Mouse (Mus musculus) lung, embryonic 16.5 days (tissue): ENCODE measurements around the gene Eif5b. TPM values are rescaled to one million over a fixed set of nuclear protein-coding genes. Genes with fewer than 3 reads are reported as not detected.

Experiments used
- ATAC-seq: fragments of 200-750 bp; cut with Nextera tagmentation; 2 replicates; pipeline ENCODE4 v1.8.0; 2017; ENCODE audit warnings: low read depth, mild to moderate bottlenecking, moderate library complexity
- H3K27ac ChIP-seq: fragments of 300-500 bp; sonication (generic); 2 replicates; pipeline ENCODE4 v1.5.1; 2014; ENCODE audit warnings: mild to moderate bottlenecking, control low read depth, low read length
- H3K27me3 ChIP-seq: fragments of 300-500 bp; sonication (generic); 2 replicates; pipeline ENCODE4 v1.6.1; 2014; ENCODE audit warnings: low read depth, low read length, mixed read lengths; ENCODE audit not compliant: control insufficient read depth, insufficient read depth
- H3K36me3 ChIP-seq: fragments of 300-500 bp; sonication (generic); 2 replicates; pipeline ENCODE4 v1.6.1; 2014; ENCODE audit warnings: low read length; ENCODE audit not compliant: control insufficient read depth, insufficient read depth
- H3K4me1 ChIP-seq: fragments of 300-500 bp; sonication (generic); replicated peaks from 2 replicates; pipeline ENCODE4 v1.6.1; 2014; ENCODE audit warnings: low read length, mixed read lengths; ENCODE audit not compliant: control insufficient read depth, insufficient read depth
- H3K4me2 ChIP-seq: fragments of 300-500 bp; sonication (generic); 2 replicates; pipeline ENCODE4 v1.6.1; 2014; ENCODE audit warnings: low read depth, low read length, control low read depth
- H3K4me3 ChIP-seq: fragments of 300-500 bp; sonication (generic); 2 replicates; pipeline ENCODE4 v1.5.1; 2014; ENCODE audit warnings: mild to moderate bottlenecking, low read length, control low read depth
- H3K9ac ChIP-seq: fragments of 300-500 bp; sonication (generic); 2 replicates; pipeline ENCODE4 v1.6.1; 2014; ENCODE audit warnings: low read length, control low read depth
- H3K9me3 ChIP-seq: fragments of 300-500 bp; sonication (generic); 2 replicates; pipeline ENCODE4 v1.6.1; 2016; ENCODE audit warnings: low read length; ENCODE audit not compliant: control insufficient read depth
- WGBS: fragments of 180-500 bp; shearing (Covaris S2); extraction: QIAGEN DNeasy Blood & Tissue Kit; methylation state at CpG from one replicate; pipeline ENCODE4 v1.1.7; 2014; 5-methylcytosine and 5-hydroxymethylcytosine counted together
- polyA plus RNA-seq: library from polyadenylated mRNA; unstranded; fragments of >200 nt; fragmentation: Nextera tagmentation; extraction: Ambion mirVana; gene quantifications from 2 replicates; pipeline ENCODE4 v1.2.1, GENCODE M21; 2015

Gene Eif5b
- polyA plus RNA-seq, 1 experiment from 2014 or later = 21.7 TPM

- Histone ChIP-seq H3K9me3 (no peaks in the 10 kb centered on the region), H3K4me2 (no peak overlapping the region), H3K4me1 (no peaks in the 10 kb centered on the region), H3K4me3 (no peak overlapping the region), H3K27me3 (no peaks in the 10 kb centered on the region), H3K36me3 (peaks cover 7% of the 10 kb centered on the region), H3K9ac (no peak overlapping the region), H3K27ac (no peak overlapping the region)
- ATAC-seq = no peak
- whole genome bisulfite sequencing = 96% methylated on average over 2 of the region's 2 CpGs
These were observed 16.9 kb downstream of the Eif5b start for GRCm38 (mm10) chr1:38014551-38015203.

DNA sequence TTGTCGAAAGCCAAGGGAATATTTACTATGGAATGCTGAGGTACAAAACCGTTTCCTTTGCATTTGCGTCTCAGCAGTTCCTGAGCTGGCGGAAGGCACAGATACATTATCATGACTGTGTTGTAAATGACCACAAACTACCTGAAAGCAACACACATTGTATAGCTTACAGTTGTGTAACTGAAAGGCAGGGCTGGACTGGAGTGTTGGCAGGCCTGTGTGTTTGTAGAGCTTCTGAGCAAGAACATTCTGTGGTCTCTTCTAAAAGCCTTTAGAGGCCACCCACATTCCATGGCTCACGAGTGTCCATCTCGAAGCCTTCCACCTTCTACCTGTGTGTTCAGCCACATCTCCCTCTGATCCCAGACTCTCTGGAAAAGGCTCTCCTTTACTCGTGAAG lies 29.5 kb downstream of the Eif5b start:
- no peak overlapping the region for H3K27ac ChIP-seq
- H3K36me3 ChIP-seq = peaks cover 11% of the 10 kb centered on the region
- H3K4me2 ChIP-seq = no peak overlapping the region
- WGBS = 91% methylated on average over 7 of the region's 7 CpGs
- H3K4me3 ChIP-seq = no peak overlapping the region
- no peak for ATAC-seq
- H3K4me1 ChIP-seq = no peaks in the 10 kb centered on the region
- no peak overlapping the region for H3K9ac ChIP-seq
- no peaks in the 10 kb centered on the region for H3K9me3 ChIP-seq
- H3K27me3 ChIP-seq = no peaks in the 10 kb centered on the region

GRCm38 (mm10) chr1:38031391-38031790 lies 33.6 kb downstream of the Eif5b start:
- no peak overlapping the region for H3K27ac ChIP-seq
- no peak for ATAC-seq
- H3K4me3 ChIP-seq = no peak overlapping the region
- no peak overlapping the region for H3K4me2 ChIP-seq
- no peaks in the 10 kb centered on the region for H3K27me3 ChIP-seq
- H3K9me3 ChIP-seq = no peaks in the 10 kb centered on the region
- H3K36me3 ChIP-seq = peaks cover 16% of the 10 kb centered on the region
- no peak overlapping the region for H3K9ac ChIP-seq
- no peaks in the 10 kb centered on the region for H3K4me1 ChIP-seq
- 89% methylated on average over 5 of the region's 5 CpGs for WGBS

DNA sequence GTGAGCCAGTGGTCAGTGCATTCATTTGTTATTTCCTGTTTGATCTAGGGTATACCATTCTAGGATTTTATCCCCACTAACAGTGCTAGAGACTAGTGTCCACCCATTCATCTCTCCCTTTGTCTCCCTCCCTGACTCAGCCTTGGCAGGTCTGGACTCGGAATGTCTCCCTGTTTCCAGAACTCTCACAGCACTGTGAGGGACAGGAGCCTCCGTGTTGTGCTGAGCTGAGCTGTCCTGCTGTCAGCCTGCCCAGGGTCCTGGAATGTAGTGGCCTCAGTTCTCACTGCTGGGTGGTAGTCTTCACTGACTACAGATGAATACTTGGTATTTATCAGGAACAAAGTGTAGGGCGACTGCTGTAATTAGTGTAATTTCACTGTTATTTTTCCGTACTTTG lies 37.7 kb downstream of the Eif5b start:
- Histone ChIP-seq H3K27me3 (no peaks in the 10 kb centered on the region), H3K9me3 (no peaks in the 10 kb centered on the region), H3K36me3 (peaks cover 33% of the 10 kb centered on the region), H3K4me3 (no peak overlapping the region), H3K9ac (no peak overlapping the region), H3K4me1 (no peaks in the 10 kb centered on the region), H3K27ac (no peak overlapping the region), H3K4me2 (no peak overlapping the region)
- ATAC-seq = no peak
- WGBS = 92% methylated on average over 4 of the region's 4 CpGs

DNA sequence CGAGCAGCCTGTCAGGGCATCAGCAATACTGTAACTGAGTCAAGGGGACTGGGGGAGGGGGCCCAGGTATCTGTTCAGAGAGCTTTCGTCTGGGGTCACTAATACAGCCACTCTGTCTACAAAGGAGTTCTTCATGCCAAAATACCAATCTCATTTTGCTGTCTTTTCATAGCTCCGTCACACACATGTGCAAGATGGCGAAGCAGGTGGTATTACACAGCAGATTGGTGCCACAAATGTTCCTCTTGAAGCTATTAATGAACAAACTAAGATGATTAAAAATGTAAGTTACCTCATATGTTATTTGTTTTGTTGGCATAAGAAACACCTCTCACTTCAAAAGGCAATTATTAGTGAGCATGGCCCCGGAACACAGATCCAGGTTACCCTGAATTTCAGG lies 39.6 kb downstream of the Eif5b start:
- ATAC-seq = no peak
- Histone ChIP-seq H3K4me1 (no peaks in the 10 kb centered on the region), H3K27ac (no peak overlapping the region), H3K27me3 (no peaks in the 10 kb centered on the region), H3K9me3 (no peaks in the 10 kb centered on the region), H3K9ac (no peak overlapping the region), H3K4me3 (no peak overlapping the region), H3K4me2 (no peak overlapping the region), H3K36me3 (peaks cover 39% of the 10 kb centered on the region)
- WGBS = 89% methylated on average over 5 of the region's 5 CpGs

GRCm38 (mm10) chr1:38038898-38039297 lies 41.1 kb downstream of the Eif5b start:
- no peak overlapping the region for H3K9ac ChIP-seq
- H3K4me2 ChIP-seq = no peak overlapping the region
- no peaks in the 10 kb centered on the region for H3K4me1 ChIP-seq
- no peaks in the 10 kb centered on the region for H3K27me3 ChIP-seq
- WGBS = 97% methylated on average over 2 of the region's 2 CpGs
- no peak overlapping the region for H3K4me3 ChIP-seq
- H3K9me3 ChIP-seq = no peaks in the 10 kb centered on the region
- no peak overlapping the region for H3K27ac ChIP-seq
- peaks cover 35% of the 10 kb centered on the region for H3K36me3 ChIP-seq
- no peak for ATAC-seq

GRCm38 (mm10) chr1:38048121-38048520 lies 50.3 kb downstream of the Eif5b start:
- H3K4me1 ChIP-seq = no peaks in the 10 kb centered on the region
- H3K27me3 ChIP-seq = no peaks in the 10 kb centered on the region
- H3K9me3 ChIP-seq = no peaks in the 10 kb centered on the region
- no peak overlapping the region for H3K4me3 ChIP-seq
- WGBS = 89% methylated on average over 3 of the region's 3 CpGs
- ATAC-seq = no peak
- no peak overlapping the region for H3K27ac ChIP-seq
- peaks cover 50% of the 10 kb centered on the region for H3K36me3 ChIP-seq
- no peak overlapping the region for H3K4me2 ChIP-seq
- no peak overlapping the region for H3K9ac ChIP-seq

DNA sequence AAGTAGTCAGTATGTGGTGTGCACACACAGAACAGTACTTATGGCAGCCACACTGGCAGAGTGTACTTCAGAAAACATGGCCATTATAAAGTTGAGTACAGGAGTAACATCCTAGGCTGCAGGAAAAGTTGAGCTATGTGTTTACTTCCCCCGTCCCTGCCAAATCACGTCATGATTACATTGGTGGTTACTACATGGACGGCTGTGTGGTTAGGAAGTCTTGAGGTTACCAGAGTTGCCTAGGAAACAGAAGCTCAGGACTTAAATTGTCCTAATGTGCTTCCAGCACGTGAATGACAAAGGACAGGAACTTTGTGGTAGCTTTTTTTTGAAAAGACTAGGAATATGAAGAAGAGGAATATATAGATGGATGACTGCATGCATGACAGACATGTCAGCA lies 51.8 kb downstream of the Eif5b start:
- no peak; the same call in 1 of the 2 replicates for ATAC-seq

DNA sequence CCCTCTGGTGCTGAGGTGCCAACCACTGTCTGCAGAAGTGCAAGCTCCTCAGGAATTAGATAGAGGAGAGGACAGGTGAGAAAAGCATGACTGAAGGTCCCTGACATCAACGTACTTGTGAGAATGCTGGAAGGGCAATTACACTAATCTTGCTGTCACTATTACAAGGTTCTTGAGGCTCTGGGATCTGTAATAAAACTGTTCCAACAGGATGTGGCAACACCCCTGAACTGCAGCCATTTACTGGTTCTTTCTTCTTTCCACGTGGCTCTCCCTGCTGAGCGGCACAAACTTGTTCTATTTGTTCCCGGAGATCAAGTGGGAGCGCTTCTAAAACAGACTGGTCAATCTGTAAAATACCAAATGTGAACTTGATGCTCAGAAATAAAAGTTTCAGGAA lies 57.4 kb downstream of the Eif5b start:
- H3K9me3 ChIP-seq = no peaks in the 10 kb centered on the region
- ATAC-seq = no peak
- no peak overlapping the region for H3K27ac ChIP-seq
- no peak overlapping the region for H3K4me2 ChIP-seq
- H3K27me3 ChIP-seq = no peaks in the 10 kb centered on the region
- H3K4me1 ChIP-seq = no peaks in the 10 kb centered on the region
- no peak overlapping the region for H3K9ac ChIP-seq
- H3K4me3 ChIP-seq = no peak overlapping the region
- peaks cover 55% of the 10 kb centered on the region for H3K36me3 ChIP-seq
- 88% methylated on average over 5 of the region's 5 CpGs for WGBS

More for the DNA sequence above, 51.8 kb downstream of the Eif5b start:
- H3K36me3 ChIP-seq = peaks cover 62% of the 10 kb centered on the region
- H3K9me3 ChIP-seq = no peaks in the 10 kb centered on the region
- H3K4me1 ChIP-seq = no peaks in the 10 kb centered on the region
- H3K4me3 ChIP-seq = no peak overlapping the region
- no peak overlapping the region for H3K4me2 ChIP-seq
- no peak overlapping the region for H3K9ac ChIP-seq
- WGBS = 49% methylated on average over 4 of the region's 4 CpGs
- H3K27me3 ChIP-seq = no peaks in the 10 kb centered on the region
- no peak overlapping the region for H3K27ac ChIP-seq

- Histone ChIP-seq H3K36me3 (peaks cover 41% of the 10 kb centered on the region), H3K9me3 (no peaks in the 10 kb centered on the region), H3K27ac (no peak overlapping the region), H3K4me2 (no peak overlapping the region), H3K9ac (no peak overlapping the region), H3K4me3 (no peak overlapping the region), H3K27me3 (no peaks in the 10 kb centered on the region), H3K4me1 (no peaks in the 10 kb centered on the region)
- WGBS = 69% methylated on average over 6 of the region's 6 CpGs
- ATAC-seq = no peak
These were observed 60.6 kb downstream of the Eif5b start for GRCm38 (mm10) chr1:38058417-38058816.
